Mouse (Mus musculus) lung, adult 2 months (tissue): ENCODE data around the gene Nos1ap.

ENCODE experiments used
- CTCF ChIP-seq: fragments of 200-500 bp; IDR thresholded peaks from 2 replicates; pipeline ENCODE4 v1.5.1; 2011; ENCODE audit warnings: mild to moderate bottlenecking, low read length, control low read depth; ENCODE audit not compliant: insufficient read depth
- POLR2A ChIP-seq: fragments of 200-500 bp; IDR thresholded peaks from 2 replicates; pipeline ENCODE4 v1.6.1; 2011; ENCODE audit warnings: low read depth, mild to moderate bottlenecking, control low read depth, low read length, borderline replicate concordance; ENCODE audit errors: extremely low read depth

DNA sequence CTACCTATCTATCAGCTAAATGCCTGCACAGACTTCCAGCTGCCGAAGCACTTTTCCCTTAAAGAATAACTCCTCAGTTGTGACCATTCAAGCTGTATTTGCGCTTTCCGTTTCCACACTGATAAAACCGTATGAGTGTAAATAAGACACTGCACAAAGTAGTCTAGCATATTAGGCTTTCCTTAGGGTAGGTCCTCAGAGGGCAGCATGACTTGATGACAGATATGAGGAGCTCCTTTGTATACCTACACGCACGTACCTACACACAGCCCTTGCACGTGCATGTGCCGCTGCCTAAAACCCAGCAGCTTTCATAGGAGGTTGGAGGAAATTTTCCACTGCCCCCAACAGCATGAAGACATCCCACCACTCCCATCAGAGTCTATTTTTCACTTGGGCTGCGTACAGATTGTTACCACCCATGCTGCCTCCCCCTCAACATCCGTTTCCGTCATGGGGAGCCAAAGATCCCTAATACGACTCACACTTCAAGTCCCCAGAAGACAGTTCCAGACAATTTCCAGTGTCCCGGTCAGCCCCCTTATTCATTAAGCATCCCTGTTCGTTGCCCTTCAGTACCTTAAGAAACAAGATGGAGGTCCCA is 41.4 kb downstream of the Nos1ap start:
- TF ChIP-seq CTCF (no peak), POLR2A (no peak)
